Mouse (Mus musculus): ENCODE results near the gene Ect2l.

Gene Ect2l

DNA sequence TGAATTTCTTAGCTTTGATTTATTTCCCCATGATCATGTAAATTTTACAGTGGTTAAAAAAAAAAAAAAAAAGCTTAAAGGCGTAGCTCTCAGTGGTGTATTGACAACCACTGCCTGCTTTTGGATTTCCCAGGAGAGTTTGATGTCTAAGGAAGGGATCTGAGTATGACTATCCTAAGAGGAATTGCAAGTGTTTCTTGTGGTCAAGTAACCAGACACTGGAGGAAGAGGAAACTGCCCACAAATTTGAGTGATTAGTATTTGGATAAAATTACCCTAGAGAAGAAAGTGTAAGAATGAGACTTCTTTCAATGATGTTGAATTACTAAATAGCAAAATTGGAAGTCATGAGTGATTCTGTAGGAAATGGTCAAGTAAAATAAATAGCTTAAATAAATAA lies 129.2 kb downstream of the Ect2l start:
- DNase-seq (ENCODE audit: low spot score in 2 of 2) = no peak

All from spleen, postnatal 10 days (tissue).